Mouse (Mus musculus): ENCODE results near the gene Gm10642. TPM values are rescaled to one million over a fixed set of nuclear protein-coding genes. Genes with fewer than 3 reads are reported as not detected.

Gm10642 gene
- polyA plus RNA-seq, 1 experiment from 2014 or later, result 1.4 TPM

- 1% methylated on average over 67 of the region's 67 CpGs for WGBS (ENCODE audit: insufficient replicate concordance)
- peak; percentile 93 for ATAC-seq (ENCODE audit: insufficient read depth)
Measured at GRCm38 (mm10) chr9:70657013-70657967, 1.2 kb downstream of the Gm10642 start, which contains the start of gene Mindy2. Gene Mindy2 (minus strand): TSS chr9:70657174.

DNA sequence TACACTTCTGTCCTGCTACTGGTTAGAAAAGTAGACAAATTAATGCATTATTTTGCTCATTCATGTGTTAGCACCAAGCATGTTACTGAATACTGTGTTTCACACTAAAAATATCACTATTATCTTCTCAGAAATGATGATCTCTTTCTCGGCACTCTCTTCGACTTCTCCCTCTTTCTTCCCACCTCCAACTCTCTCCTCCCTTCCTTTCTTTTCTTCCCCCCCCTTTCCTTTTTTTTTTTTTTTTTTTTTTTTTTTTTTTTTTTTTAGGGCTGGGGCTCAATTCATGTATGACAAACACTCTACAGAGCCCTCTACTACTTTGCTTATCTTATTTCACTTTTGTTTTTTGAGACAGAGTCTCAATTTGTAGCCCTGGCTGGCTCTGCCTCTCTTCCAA lies 2.2 kb downstream of the Gm10642 start:
- H3K9me3 ChIP-seq (replicated peaks), result no peaks in the 10 kb centered on the region
- H3K27ac ChIP-seq (replicated peaks), result peak overlapping the region; percentile 98
- H3K36me3 ChIP-seq (replicated peaks), result peaks cover 12% of the 10 kb centered on the region
- no peak for ATAC-seq (ENCODE audit: insufficient read depth)
- H3K4me1 ChIP-seq (replicated peaks), result peaks cover 29% of the 10 kb centered on the region
- no peaks in the 10 kb centered on the region for H3K27me3 ChIP-seq
- H3K4me2 ChIP-seq, result peak overlapping the region; percentile 76
- peak overlapping the region; percentile 47 for H3K9ac ChIP-seq
- peak overlapping the region; percentile 95 for H3K4me3 ChIP-seq (replicated peaks)
- 14% methylated on average over 2 of the region's 2 CpGs for WGBS (ENCODE audit: insufficient replicate concordance)

More at GRCm38 (mm10) chr9:70657013-70657967, 1.2 kb downstream of the Gm10642 start, which contains the start of gene Mindy2:
- Histone ChIP-seq H3K9me3 (replicated peaks) (no peaks in the 10 kb centered on the region), H3K4me1 (replicated peaks) (peaks cover 38% of the 10 kb centered on the region), H3K4me2 (peak within 1 kb of the TSS; percentile 76), H3K4me3 (replicated peaks) (peak within 1 kb of the TSS; percentile 95), H3K36me3 (replicated peaks) (peaks cover 17% of the 10 kb centered on the region), H3K27me3 (no peaks in the 10 kb centered on the region), H3K9ac (peak within 1 kb of the TSS; percentile 99), H3K27ac (replicated peaks) (peak within 1 kb of the TSS; percentile 98)

DNA sequence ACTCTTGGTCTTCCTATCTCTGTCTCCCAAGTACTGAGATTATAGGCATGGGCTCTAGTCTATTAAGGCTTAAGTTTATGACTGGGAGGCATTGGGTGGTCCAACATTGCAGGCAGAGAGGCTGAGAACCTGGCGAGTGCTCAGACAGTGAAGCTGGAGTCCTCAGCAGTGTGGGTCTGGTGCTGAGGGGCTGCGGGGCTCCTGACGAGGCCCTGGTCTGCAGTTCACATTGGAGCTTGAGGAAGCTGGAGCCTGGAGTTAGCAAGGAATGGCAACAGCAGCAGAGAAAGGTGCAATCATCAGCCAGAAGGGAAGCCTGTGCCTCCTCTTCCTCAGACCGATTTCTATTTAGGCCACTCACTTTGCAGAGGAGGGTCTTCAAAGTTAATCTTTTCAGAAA lies 8.8 kb downstream of the Gm10642 start:
- Histone ChIP-seq H3K4me2 (no peak overlapping the region), H3K4me1 (replicated peaks) (peaks cover 24% of the 10 kb centered on the region), H3K27ac (replicated peaks) (no peak overlapping the region), H3K36me3 (replicated peaks) (peaks cover 12% of the 10 kb centered on the region; the same call in 1 of the 2 replicates), H3K9ac (no peak overlapping the region), H3K27me3 (no peaks in the 10 kb centered on the region), H3K9me3 (replicated peaks) (no peaks in the 10 kb centered on the region), H3K4me3 (replicated peaks) (no peak overlapping the region)
- no peak for ATAC-seq (ENCODE audit: insufficient read depth)
- WGBS (ENCODE audit: insufficient replicate concordance), result 72% methylated on average over 4 of the region's 4 CpGs

- Histone ChIP-seq H3K36me3 (replicated peaks) (peaks cover 12% of the 10 kb centered on the region; the same call in 1 of the 2 replicates), H3K9ac (no peak overlapping the region), H3K4me2 (no peak overlapping the region), H3K27me3 (no peaks in the 10 kb centered on the region), H3K4me3 (replicated peaks) (no peak overlapping the region), H3K9me3 (replicated peaks) (no peaks in the 10 kb centered on the region), H3K4me1 (replicated peaks) (peaks cover 29% of the 10 kb centered on the region), H3K27ac (replicated peaks) (peak overlapping the region; percentile 45)
- no peak for ATAC-seq (ENCODE audit: insufficient read depth)
- WGBS (ENCODE audit: insufficient replicate concordance), result 67% methylated on average over 16 of the region's 16 CpGs
Measured at GRCm38 (mm10) chr9:70665372-70666145, 9.5 kb downstream of the Gm10642 start.

GRCm38 (mm10) chr9:70666811-70667210 lies 10.8 kb downstream of the Gm10642 start:
- WGBS (ENCODE audit: insufficient replicate concordance), result 63% methylated on average over 7 of the region's 7 CpGs
- Histone ChIP-seq H3K9ac (no peak overlapping the region), H3K4me1 (replicated peaks) (peaks cover 36% of the 10 kb centered on the region), H3K36me3 (replicated peaks) (peaks cover 12% of the 10 kb centered on the region; the same call in 1 of the 2 replicates), H3K27ac (replicated peaks) (no peak overlapping the region), H3K27me3 (no peaks in the 10 kb centered on the region), H3K9me3 (replicated peaks) (no peaks in the 10 kb centered on the region), H3K4me3 (replicated peaks) (no peak overlapping the region), H3K4me2 (no peak overlapping the region)
- no peak for ATAC-seq (ENCODE audit: insufficient read depth)

DNA sequence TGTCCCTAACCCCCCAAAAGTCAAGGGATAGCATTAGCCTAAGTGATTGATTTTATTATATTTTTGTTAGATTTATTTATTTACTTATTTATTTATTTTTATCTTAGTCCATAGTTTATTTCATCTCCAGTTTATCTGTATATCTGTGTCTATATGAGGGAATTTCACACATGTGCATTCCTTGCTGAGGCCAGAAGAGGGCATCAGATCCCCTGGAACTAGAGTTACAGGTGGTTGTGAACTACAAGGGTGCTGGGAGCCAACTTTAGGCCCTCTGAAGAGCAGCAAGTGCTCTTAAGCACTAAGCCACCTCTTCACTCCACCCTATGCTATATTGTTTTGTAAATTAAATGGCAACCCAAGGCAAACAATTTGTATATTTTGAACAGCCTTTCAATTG lies 12.0 kb downstream of the Gm10642 start:
- Histone ChIP-seq H3K36me3 (replicated peaks) (peaks cover 12% of the 10 kb centered on the region; the same call in 1 of the 2 replicates), H3K27ac (replicated peaks) (peak overlapping the region; percentile 64), H3K27me3 (no peaks in the 10 kb centered on the region), H3K4me3 (replicated peaks) (no peak overlapping the region), H3K9me3 (replicated peaks) (no peaks in the 10 kb centered on the region), H3K4me1 (replicated peaks) (peaks cover 49% of the 10 kb centered on the region), H3K9ac (no peak overlapping the region), H3K4me2 (no peak overlapping the region)
- ATAC-seq (ENCODE audit: insufficient read depth), result no peak

DNA sequence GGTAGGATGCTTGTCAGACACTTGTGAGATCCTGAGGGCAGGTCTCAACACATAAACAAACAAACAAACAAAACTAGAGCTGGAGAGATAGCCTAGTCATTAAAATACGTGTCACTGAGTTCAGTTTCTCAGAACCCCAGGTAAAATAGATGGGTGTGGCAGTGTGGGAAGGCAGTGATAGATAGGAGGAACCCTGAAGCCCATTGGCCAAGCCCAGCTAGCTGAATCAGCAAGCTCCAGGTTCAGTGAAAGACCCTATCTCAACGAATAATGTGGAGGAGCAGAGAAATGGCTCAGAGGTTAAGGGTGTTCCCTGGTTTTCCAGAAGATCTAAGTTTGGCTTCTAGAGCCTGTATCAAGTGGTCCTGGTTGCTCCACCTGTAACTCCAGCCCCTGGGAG lies 13.1 kb downstream of the Gm10642 start:
- WGBS (ENCODE audit: insufficient replicate concordance), result 9% methylated on average over 2 of the region's 2 CpGs
- H3K27ac ChIP-seq (replicated peaks), result peak overlapping the region; percentile 98
- peak overlapping the region; percentile 52 for H3K4me2 ChIP-seq
- H3K4me3 ChIP-seq (replicated peaks), result peak overlapping the region; percentile 15; the same call in 1 of the 2 replicates
- peak; percentile 88 for ATAC-seq (ENCODE audit: insufficient read depth)
- no peaks in the 10 kb centered on the region for H3K9me3 ChIP-seq (replicated peaks)
- H3K36me3 ChIP-seq (replicated peaks), result peaks cover 12% of the 10 kb centered on the region; the same call in 1 of the 2 replicates
- H3K4me1 ChIP-seq (replicated peaks), result peaks cover 52% of the 10 kb centered on the region
- H3K9ac ChIP-seq, result peak overlapping the region; percentile 30
- no peaks in the 10 kb centered on the region for H3K27me3 ChIP-seq

DNA sequence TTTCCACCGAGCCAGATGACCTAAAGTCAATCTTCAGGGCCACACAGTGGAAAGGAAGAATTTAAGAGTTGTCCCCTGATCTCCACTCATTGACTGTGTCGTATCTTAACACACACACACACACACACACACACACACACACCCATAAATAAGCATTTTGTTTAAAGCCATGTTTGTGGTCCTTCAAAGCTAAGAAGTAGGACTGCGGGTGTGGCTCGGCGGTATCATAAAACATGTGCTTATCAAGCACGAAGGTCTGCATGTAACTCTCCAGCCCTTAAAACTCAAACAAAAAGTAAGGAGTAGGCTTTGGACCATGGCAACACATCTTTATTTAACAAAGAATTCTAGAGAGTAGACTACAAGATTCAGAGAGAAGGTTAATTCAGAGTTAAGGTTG lies 14.3 kb downstream of the Gm10642 start:
- Histone ChIP-seq H3K27ac (replicated peaks) (peak overlapping the region; percentile 98), H3K9me3 (replicated peaks) (no peaks in the 10 kb centered on the region), H3K4me2 (peak overlapping the region; percentile 52), H3K36me3 (replicated peaks) (0 out of 2 replicates have a peak, but pooled peaks cover 4% of the 10 kb centered on the region), H3K9ac (peak overlapping the region; percentile 53), H3K4me3 (replicated peaks) (no peak overlapping the region), H3K27me3 (no peaks in the 10 kb centered on the region), H3K4me1 (replicated peaks) (peaks cover 59% of the 10 kb centered on the region)
- 20% methylated on average over 6 of the region's 6 CpGs for WGBS (ENCODE audit: insufficient replicate concordance)
- ATAC-seq (ENCODE audit: insufficient read depth), result peak; percentile 73

GRCm38 (mm10) chr9:70671278-70671677 lies 15.2 kb downstream of the Gm10642 start:
- 0 out of 2 replicates have a peak overlapping the region, but pooled peaks have one; percentile 39 for H3K9ac ChIP-seq

GRCm38 (mm10) chr9:70671772-70672579 lies 15.9 kb downstream of the Gm10642 start:
- Histone ChIP-seq H3K4me1 (replicated peaks) (peaks cover 69% of the 10 kb centered on the region), H3K9me3 (replicated peaks) (no peaks in the 10 kb centered on the region), H3K27me3 (no peaks in the 10 kb centered on the region), H3K4me3 (replicated peaks) (no peak overlapping the region), H3K27ac (replicated peaks) (peak overlapping the region; percentile 98), H3K4me2 (peak overlapping the region; percentile 49), H3K36me3 (replicated peaks) (0 out of 2 replicates have a peak, but pooled peaks cover 3% of the 10 kb centered on the region), H3K9ac (peak overlapping the region; percentile 28; the same call in 1 of the 2 replicates)
- no peak for ATAC-seq (ENCODE audit: insufficient read depth)
- 23% methylated on average over 10 of the region's 10 CpGs for WGBS (ENCODE audit: insufficient replicate concordance)

More at GRCm38 (mm10) chr9:70671278-70671677, 15.2 kb downstream of the Gm10642 start:
- no peaks in the 10 kb centered on the region for H3K27me3 ChIP-seq
- H3K4me2 ChIP-seq, result peak overlapping the region; percentile 49
- 0 out of 2 replicates have a peak overlapping the region, but pooled peaks have one; percentile 4 for H3K4me3 ChIP-seq (replicated peaks)
- 0 out of 2 replicates have a peak, but pooled peaks cover 3% of the 10 kb centered on the region for H3K36me3 ChIP-seq (replicated peaks)
- peaks cover 68% of the 10 kb centered on the region for H3K4me1 ChIP-seq (replicated peaks)
- H3K27ac ChIP-seq (replicated peaks), result peak overlapping the region; percentile 98
- ATAC-seq (ENCODE audit: insufficient read depth), result 0 out of 2 replicates have a peak, but pooled peaks have one; percentile 12
- 36% methylated on average over 6 of the region's 6 CpGs for WGBS (ENCODE audit: insufficient replicate concordance)
- H3K9me3 ChIP-seq (replicated peaks), result no peaks in the 10 kb centered on the region
